Comparison of ENCODE assay signal across 11 mouse cellular contexts in the genomic region with DNA sequence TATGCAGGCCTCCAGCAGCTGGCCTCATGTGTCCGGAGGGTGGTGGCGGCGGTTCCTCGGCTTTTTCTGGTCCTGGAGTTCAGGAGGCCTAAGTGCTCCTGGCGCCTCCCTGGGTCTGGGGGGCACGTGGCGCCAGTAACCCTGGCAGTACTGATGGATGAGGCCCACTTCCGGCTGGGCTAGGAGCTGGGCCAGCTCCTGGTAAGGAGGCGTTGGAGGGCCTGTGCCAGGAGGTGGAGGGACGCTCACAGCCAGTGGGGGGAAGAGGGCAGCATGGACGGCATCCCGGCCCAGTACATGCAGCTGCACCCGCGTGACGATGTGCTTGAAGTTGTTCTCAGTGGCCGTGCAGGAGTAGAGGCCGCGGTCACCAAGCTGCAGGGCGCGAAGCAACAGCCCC. TPM values are rescaled to one million over a fixed set of nuclear protein-coding genes. Genes with fewer than 3 reads are reported as not detected.
"Had no signal": no experiment of that assay in that cellular context is flagged by ENCODE, and none has a peak within 500 bp of the region (broad histone marks: within the 10 kb centered on the region; RNA-seq: fewer than 3 reads in every experiment).

No protein-coding gene starts in this region.

- H3K27ac ChIP-seq: intestine, embryonic 15.5 days; layer of hippocampus, adult 2 months; liver, embryonic 15.5 days; lung, embryonic 15.5 days; stomach, embryonic 15.5 days had no signal

- H3K36me3 ChIP-seq: liver, embryonic 15.5 days had no signal

- ATAC-seq: intestine, embryonic 15.5 days had no signal

- H3K4me3 ChIP-seq: intestine, embryonic 15.5 days; layer of hippocampus, adult 2 months; liver, embryonic 15.5 days; lung, embryonic 15.5 days; stomach, embryonic 15.5 days had no signal

- H3K9ac ChIP-seq: intestine, embryonic 15.5 days; liver, embryonic 15.5 days; lung, embryonic 15.5 days; stomach, embryonic 15.5 days had no signal

- H3K4me2 ChIP-seq: intestine, embryonic 15.5 days; liver, embryonic 11.5 days; liver, embryonic 15.5 days; lung, embryonic 15.5 days; midbrain, embryonic 11.5 days; stomach, embryonic 15.5 days had no signal

- H3K9me3 ChIP-seq: intestine, embryonic 15.5 days; liver, embryonic 15.5 days; lung, embryonic 15.5 days; stomach, embryonic 15.5 days had no signal

- H3K4me1 ChIP-seq: intestine, embryonic 15.5 days had no signal

- DNase-seq: kidney, adult 9 months; right cerebral cortex, postnatal 14 days; thymus, postnatal 4 days had no signal

RNA-seq across cellular contexts. Expression of gene Gnat1, which starts 2.9 kb away (rescaled TPM):
- polyA plus RNA-seq: spleen, adult 2 months had no signal
